Mouse (Mus musculus) MEL (cell line): Measurements from ENCODE around the gene Fcrl5.

ENCODE experiments used
- CTCF ChIP-seq, 3 experiments: IDR thresholded peaks in 2 of 3; conservative IDR thresholded peaks in 1 of 3; 2 replicates each; pipeline ENCODE4 v1.5.1; 2011 to 2012; ENCODE audit warnings: low read length in 3 of 3, low read depth in 2 of 3, mild to moderate bottlenecking in 2 of 3, improper control_type of control experiment in 1 of 3, inconsistent platforms in 1 of 3, mixed read lengths in 1 of 3, moderate library complexity in 1 of 3; ENCODE audit not compliant: control insufficient read depth in 1 of 3, insufficient read depth in 1 of 3, poor library complexity in 1 of 3, severe bottlenecking in 1 of 3
- GATA1 ChIP-seq: IDR thresholded peaks from 2 replicates; pipeline ENCODE4 v1.6.1; 2011; ENCODE audit warnings: low read depth, low read length, improper control_type of control experiment
- POLR2A ChIP-seq, 2 experiments: IDR thresholded peaks; 2 replicates each; pipeline ENCODE4 v1.6.1; 2011 to 2012; ENCODE audit warnings: low read length in 2 of 2, mild to moderate bottlenecking in 2 of 2, control low read depth in 1 of 2, improper control_type of control experiment in 1 of 2, low read depth in 1 of 2, moderate library complexity in 1 of 2; ENCODE audit not compliant: control insufficient read depth in 1 of 2, insufficient read depth in 1 of 2, poor library complexity in 1 of 2
- SMC3 ChIP-seq: IDR thresholded peaks from 2 replicates; pipeline ENCODE4 v1.6.1; 2011; ENCODE audit warnings: low read depth, low read length, improper control_type of control experiment

GRCm38 (mm10) chr3:87504330-87504729, 68.8 kb downstream of the Fcrl5 start:
- TF ChIP-seq SMC3, result peak; percentile 95
- TF ChIP-seq CTCF (IDR thresholded peaks at IDR 0.05 in 2 of 3, conservative IDR thresholded peaks at IDR 0.05 in 1 of 3; ENCODE audit: control insufficient read depth in 1 of 3, insufficient read depth in 1 of 3, low read depth in 2 of 3, low read length in 3 of 3, poor library complexity in 1 of 3, severe bottlenecking in 1 of 3), result peak; percentile 70 to 82 (median 76)
- no peak for TF ChIP-seq GATA1
- TF ChIP-seq POLR2A (IDR thresholded peaks at IDR 0.05; ENCODE audit: control insufficient read depth in 1 of 2, insufficient read depth in 1 of 2, low read depth in 1 of 2, low read length in 2 of 2, poor library complexity in 1 of 2), result no peak
